Mouse (Mus musculus) E14TG2a.4 (cell line): ENCODE data around the gene Srsf7.

Experiments
- CTCF ChIP-seq: conservative IDR thresholded peaks from 2 replicates; pipeline ENCODE4 v1.5.1; 2014; ENCODE audit warnings: low read length
- NANOG ChIP-seq: IDR thresholded peaks from 2 replicates; pipeline ENCODE4 v1.6.1; 2014; ENCODE audit warnings: borderline replicate concordance, low read length, mixed read lengths

- TF ChIP-seq CTCF (no peak; the same call in 1 of the 2 replicates), NANOG (no peak)
Measured at GRCm38 (mm10) chr17:80221890-80222628, 15.0 kb upstream of the Srsf7 start.
